Mouse (Mus musculus): ENCODE results near the gene Hnrnpk. TPM values are rescaled to one million over a fixed set of nuclear protein-coding genes. Genes with fewer than 3 reads are reported as not detected.

The Hnrnpk gene
- polyA plus RNA-seq, 1 experiment from 2014 or later = 1,943 TPM

- H3K36me3 ChIP-seq = no peaks in the 10 kb centered on the region
- peak within 1 kb of the TSS; percentile 70 for H3K4me3 ChIP-seq (replicated peaks)
- peak; percentile 98 for ATAC-seq
- H3K27ac ChIP-seq = no peak within 1 kb of the TSS
- WGBS = under 1% methylated on average over 65 of the region's 85 CpGs
- H3K9me3 ChIP-seq = no peaks in the 10 kb centered on the region
- H3K4me2 ChIP-seq (replicated peaks) = peak within 1 kb of the TSS; percentile 77
- no peaks in the 10 kb centered on the region; the same call in 1 of the 2 replicates for H3K4me1 ChIP-seq (replicated peaks)
- H3K9ac ChIP-seq (replicated peaks) = peak within 1 kb of the TSS; percentile 70
- 0 out of 2 replicates have a peak, but pooled peaks cover 3% of the 10 kb centered on the region for H3K27me3 ChIP-seq
These were observed 44.4 kb downstream of the Hnrnpk start, which contains the start of gene Kif27 for GRCm38 (mm10) chr13:58358629-58359303. Kif27 (minus strand) TSS chr13:58359122.

DNA sequence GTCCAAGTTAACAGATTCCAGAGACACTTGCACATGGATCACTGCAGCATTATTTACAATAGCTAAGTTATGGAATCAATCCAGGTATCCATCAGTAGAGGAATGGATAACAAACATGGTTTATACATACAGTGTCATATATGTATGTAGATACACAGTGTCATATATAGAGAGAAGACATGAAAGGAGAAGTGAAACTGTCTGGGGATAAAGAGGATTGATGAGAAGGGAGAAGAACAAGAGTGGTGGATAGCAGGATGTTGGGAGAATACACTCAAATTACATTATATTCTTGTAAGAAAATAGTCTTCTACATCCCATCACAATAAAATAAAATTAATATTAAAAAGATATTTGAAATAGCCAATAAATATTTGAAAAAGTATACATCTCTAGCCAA is 50.1 kb downstream of the Hnrnpk start:
- no peaks in the 10 kb centered on the region; the same call in 1 of the 2 replicates for H3K4me1 ChIP-seq (replicated peaks)
- no peak for ATAC-seq
- H3K9me3 ChIP-seq = no peaks in the 10 kb centered on the region
- H3K4me3 ChIP-seq (replicated peaks) = no peak overlapping the region
- H3K27me3 ChIP-seq = 0 out of 2 replicates have a peak, but pooled peaks cover 2% of the 10 kb centered on the region
- no peak overlapping the region for H3K27ac ChIP-seq
- H3K36me3 ChIP-seq = no peaks in the 10 kb centered on the region
- H3K9ac ChIP-seq (replicated peaks) = no peak overlapping the region
- no peak overlapping the region for H3K4me2 ChIP-seq (replicated peaks)

GRCm38 (mm10) chr13:58350606-58351005 is 52.5 kb downstream of the Hnrnpk start:
- WGBS = 75% methylated on average over 4 of the region's 4 CpGs
- Histone ChIP-seq H3K9ac (replicated peaks) (no peak overlapping the region), H3K27me3 (no peaks in the 10 kb centered on the region), H3K36me3 (no peaks in the 10 kb centered on the region), H3K9me3 (no peaks in the 10 kb centered on the region), H3K4me3 (replicated peaks) (no peak overlapping the region), H3K4me1 (replicated peaks) (no peaks in the 10 kb centered on the region), H3K4me2 (replicated peaks) (no peak overlapping the region), H3K27ac (no peak overlapping the region)
- no peak for ATAC-seq

- ATAC-seq = no peak
- Histone ChIP-seq H3K9me3 (no peaks in the 10 kb centered on the region), H3K36me3 (no peaks in the 10 kb centered on the region), H3K4me1 (replicated peaks) (no peaks in the 10 kb centered on the region), H3K4me3 (replicated peaks) (no peak overlapping the region), H3K4me2 (replicated peaks) (no peak overlapping the region), H3K27ac (no peak overlapping the region), H3K9ac (replicated peaks) (no peak overlapping the region), H3K27me3 (no peaks in the 10 kb centered on the region)
- WGBS = 84% methylated on average over 9 of the region's 9 CpGs
These were observed 58.6 kb downstream of the Hnrnpk start for GRCm38 (mm10) chr13:58344505-58344904.

MicroRNA genes within 50 kb of the gene (microRNA counts, 519-probe panel; counts per million panel counts)
- microRNA mmu-miR-7a = 5,249 counts per million, percentile 89 among the panel's probes with 10 or more counts

Small RNA genes within 50 kb of the gene (microRNA-seq; reads per million reads assigned to microRNA genes)
- 726 reads per million, percentile 76 among the genes with 10 or more reads in this experiment for gene Mir7-1

Other genes starting within 250 kb of the Hnrnpk start
- gene Idnk, start 245.7 kb downstream of the Hnrnpk start, polyA plus RNA-seq (2015; fragmentation: Nextera tagmentation; extraction: Ambion mirVana) = 70.3 and 77.4 TPM in 2 replicates
- 116 and 132 TPM in 2 replicates for gene Ubqln1, start 187.7 kb downstream of the Hnrnpk start, polyA plus RNA-seq (2015; fragmentation: Nextera tagmentation; extraction: Ambion mirVana)
- gene Gkap1, start 127.6 kb downstream of the Hnrnpk start, polyA plus RNA-seq (2015; fragmentation: Nextera tagmentation; extraction: Ambion mirVana) = 26.1 and 27.7 TPM in 2 replicates
- gene Kif27, start 44.2 kb downstream of the Hnrnpk start, polyA plus RNA-seq (2015; fragmentation: Nextera tagmentation; extraction: Ambion mirVana) = 1.2 and 1.4 TPM in 2 replicates
- gene 2210016F16Rik, start 18.1 kb downstream of the Hnrnpk start, polyA plus RNA-seq (2015; fragmentation: Nextera tagmentation; extraction: Ambion mirVana) = 23.6 and 24.0 TPM in 2 replicates
- gene Rmi1, start 1.1 kb downstream of the Hnrnpk start, polyA plus RNA-seq (2015; fragmentation: Nextera tagmentation; extraction: Ambion mirVana) = 23.4 and 26.0 TPM in 2 replicates
- gene Slc28a3, start 207.5 kb upstream of the Hnrnpk start, polyA plus RNA-seq (2015; fragmentation: Nextera tagmentation; extraction: Ambion mirVana) = not detected in 2 replicates